Mouse (Mus musculus) intestine, embryonic 14.5 days (tissue): Measurements from ENCODE around the gene Itpk1. TPM values are rescaled to one million over a fixed set of nuclear protein-coding genes. Genes with fewer than 3 reads are reported as not detected.

ENCODE experiments used
- ATAC-seq: fragments of 200-750 bp; cut with Nextera tagmentation; replicated peaks from 2 replicates; pipeline ENCODE4 v1.8.0; 2017; ENCODE audit warnings: low read depth, moderate number of reproducible peaks, moderate TSS enrichment, moderate library complexity; ENCODE audit not compliant: low FRiP score, low TSS enrichment
- DNase-seq: peaks from one replicate; pipeline ENCODE4 v3.0.0-alpha.2; 2018; ENCODE audit warnings: low spot score
- H3K27ac ChIP-seq: fragments of 300-500 bp; sonication (generic); 2 replicates; pipeline ENCODE4 v1.5.1; 2014; ENCODE audit warnings: low read depth, mild to moderate bottlenecking, control low read depth
- H3K27me3 ChIP-seq: fragments of 300-500 bp; sonication (generic); replicated peaks from 2 replicates; pipeline ENCODE4 v1.6.1; 2014; ENCODE audit warnings: low read length, control low read depth; ENCODE audit not compliant: control insufficient read depth, insufficient read depth
- H3K36me3 ChIP-seq: fragments of 300-500 bp; sonication (generic); 2 replicates; pipeline ENCODE4 v1.6.1; 2014; ENCODE audit warnings: low read length, control low read depth; ENCODE audit not compliant: control insufficient read depth, insufficient read depth
- H3K4me1 ChIP-seq: fragments of 300-500 bp; sonication (generic); replicated peaks from 2 replicates; pipeline ENCODE4 v1.6.1; 2014; ENCODE audit warnings: low read length, control low read depth, mixed read lengths; ENCODE audit not compliant: control insufficient read depth, insufficient read depth
- H3K4me2 ChIP-seq: fragments of 300-500 bp; sonication (generic); 2 replicates; pipeline ENCODE4 v1.6.1; 2014; ENCODE audit warnings: low read length
- H3K4me3 ChIP-seq: fragments of 300-500 bp; sonication (generic); 2 replicates; pipeline ENCODE4 v1.5.1; 2014; ENCODE audit warnings: low read depth, low read length, control low read depth, mixed read lengths
- H3K9ac ChIP-seq: fragments of 300-500 bp; sonication (generic); 2 replicates; pipeline ENCODE4 v1.6.1; 2014; ENCODE audit warnings: mild to moderate bottlenecking, low read length
- H3K9me3 ChIP-seq: fragments of 300-500 bp; sonication (generic); 2 replicates; pipeline ENCODE4 v1.6.1; 2016; ENCODE audit warnings: low read length, control low read depth; ENCODE audit not compliant: control insufficient read depth
- WGBS: fragments of 180-500 bp; shearing (Covaris S2); extraction: QIAGEN DNeasy Blood & Tissue Kit; methylation state at CpG from one replicate; pipeline ENCODE4 v1.1.7; 2014; 5-methylcytosine and 5-hydroxymethylcytosine counted together
- microRNA counts: library from miRNA; unstranded; fragments of <30 nt; microRNA quantifications from one replicate; lab custom pipeline; 2016
- microRNA-seq: library from miRNA; unstranded; fragments of <30 nt; microRNA quantifications from one replicate; pipeline ENCODE4, GENCODE M21; 2016
- polyA plus RNA-seq: library from polyadenylated mRNA; unstranded; fragments of >200 nt; fragmentation: Nextera tagmentation; extraction: Ambion mirVana; gene quantifications from 2 replicates; pipeline ENCODE4 v1.2.1, GENCODE M21; 2014

Itpk1 gene
- polyA plus RNA-seq, 1 experiment from 2014 or later, result 31.5 TPM

DNA sequence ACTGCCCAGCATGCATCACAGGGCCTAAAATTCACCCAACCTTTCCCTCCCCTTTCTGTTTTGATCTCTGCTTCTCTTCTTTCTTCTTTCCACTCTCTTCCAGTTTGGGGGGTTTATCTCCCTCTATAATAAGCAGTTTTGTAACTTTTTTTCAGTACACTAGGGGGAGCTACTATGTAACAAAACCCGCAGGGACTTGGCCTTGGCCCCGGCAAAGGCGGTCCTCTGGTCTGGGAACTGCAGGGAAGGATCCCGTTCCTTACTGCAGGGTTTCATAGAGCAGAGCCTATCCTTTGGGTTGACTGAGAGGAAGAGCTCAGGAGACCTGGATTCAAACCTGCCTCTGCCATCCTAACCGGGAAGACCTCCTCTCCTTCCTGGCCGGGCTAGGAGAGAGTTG lies 180.0 kb downstream of the Itpk1 start:
- peaks cover 6% of the 10 kb centered on the region; the same call in 1 of the 2 replicates for H3K4me1 ChIP-seq
- H3K4me3 ChIP-seq, result no peak overlapping the region
- H3K9me3 ChIP-seq, result no peaks in the 10 kb centered on the region
- 24% methylated on average over 6 of the region's 6 CpGs for WGBS
- no peaks in the 10 kb centered on the region for H3K36me3 ChIP-seq
- no peak for ATAC-seq
- no peak overlapping the region for H3K9ac ChIP-seq
- H3K27ac ChIP-seq, result no peak overlapping the region
- H3K27me3 ChIP-seq, result no peaks in the 10 kb centered on the region
- DNase-seq, result peak; percentile 61
- no peak overlapping the region for H3K4me2 ChIP-seq

DNA sequence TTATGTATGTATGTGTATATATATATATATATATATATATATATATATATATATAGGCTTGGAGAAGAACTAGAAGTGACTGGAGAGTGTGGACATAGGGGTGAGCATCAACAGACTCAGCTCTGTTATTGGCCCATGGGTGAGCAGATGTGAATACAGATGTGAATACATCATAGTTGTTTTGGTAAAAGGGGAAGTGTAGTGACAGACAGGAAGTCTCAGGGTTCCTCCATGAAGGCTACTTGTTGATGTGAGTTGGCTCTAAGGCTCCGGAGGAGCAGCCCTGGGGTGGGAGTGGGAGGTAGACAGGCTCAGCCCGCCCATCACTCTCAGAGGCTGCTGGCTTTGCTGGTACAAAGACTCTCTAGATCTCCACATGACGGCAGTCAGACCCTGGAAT lies 180.5 kb downstream of the Itpk1 start:
- Histone ChIP-seq H3K4me3 (no peak overlapping the region), H3K27me3 (no peaks in the 10 kb centered on the region), H3K9me3 (no peaks in the 10 kb centered on the region), H3K27ac (no peak overlapping the region), H3K4me2 (no peak overlapping the region), H3K9ac (no peak overlapping the region), H3K4me1 (peaks cover 6% of the 10 kb centered on the region; the same call in 1 of the 2 replicates), H3K36me3 (no peaks in the 10 kb centered on the region)
- no peak for DNase-seq
- WGBS, result 58% methylated on average over 3 of the region's 3 CpGs
- ATAC-seq, result no peak

DNA sequence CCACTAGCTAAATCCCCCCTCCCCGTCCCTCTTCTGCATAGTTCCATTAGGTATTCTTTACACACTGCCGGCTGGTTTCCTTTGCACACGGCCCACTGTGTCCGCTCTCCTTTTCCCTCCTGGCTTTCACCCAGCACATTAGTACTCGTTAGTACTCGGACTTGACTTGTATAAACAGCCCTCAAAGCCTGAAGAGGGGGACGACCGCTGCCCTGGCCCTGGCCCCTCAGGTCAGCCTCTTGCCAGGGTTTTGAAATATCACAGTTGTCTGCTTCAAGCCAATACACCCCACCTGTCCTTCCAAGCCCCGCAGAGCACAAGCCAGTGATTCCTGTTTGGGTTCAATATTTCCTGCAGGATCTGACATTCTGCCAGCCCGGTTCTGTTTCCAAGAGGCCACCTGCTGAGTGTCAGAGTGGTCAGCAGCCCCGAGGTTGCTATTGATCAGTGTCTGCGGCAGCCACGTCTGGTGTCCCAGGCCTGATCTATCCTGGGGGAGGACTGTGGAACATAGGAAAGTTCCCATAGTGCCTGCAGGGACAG lies 182.9 kb downstream of the Itpk1 start:
- Histone ChIP-seq H3K4me1 (peaks cover 6% of the 10 kb centered on the region; the same call in 1 of the 2 replicates), H3K4me3 (no peak overlapping the region), H3K9me3 (no peaks in the 10 kb centered on the region), H3K36me3 (no peaks in the 10 kb centered on the region), H3K27ac (peak overlapping the region; percentile 12), H3K9ac (no peak overlapping the region), H3K4me2 (no peak overlapping the region), H3K27me3 (no peaks in the 10 kb centered on the region)
- peak; percentile 72 for ATAC-seq
- 18% methylated on average over 13 of the region's 13 CpGs for WGBS
- peak; percentile 64 for DNase-seq

DNA sequence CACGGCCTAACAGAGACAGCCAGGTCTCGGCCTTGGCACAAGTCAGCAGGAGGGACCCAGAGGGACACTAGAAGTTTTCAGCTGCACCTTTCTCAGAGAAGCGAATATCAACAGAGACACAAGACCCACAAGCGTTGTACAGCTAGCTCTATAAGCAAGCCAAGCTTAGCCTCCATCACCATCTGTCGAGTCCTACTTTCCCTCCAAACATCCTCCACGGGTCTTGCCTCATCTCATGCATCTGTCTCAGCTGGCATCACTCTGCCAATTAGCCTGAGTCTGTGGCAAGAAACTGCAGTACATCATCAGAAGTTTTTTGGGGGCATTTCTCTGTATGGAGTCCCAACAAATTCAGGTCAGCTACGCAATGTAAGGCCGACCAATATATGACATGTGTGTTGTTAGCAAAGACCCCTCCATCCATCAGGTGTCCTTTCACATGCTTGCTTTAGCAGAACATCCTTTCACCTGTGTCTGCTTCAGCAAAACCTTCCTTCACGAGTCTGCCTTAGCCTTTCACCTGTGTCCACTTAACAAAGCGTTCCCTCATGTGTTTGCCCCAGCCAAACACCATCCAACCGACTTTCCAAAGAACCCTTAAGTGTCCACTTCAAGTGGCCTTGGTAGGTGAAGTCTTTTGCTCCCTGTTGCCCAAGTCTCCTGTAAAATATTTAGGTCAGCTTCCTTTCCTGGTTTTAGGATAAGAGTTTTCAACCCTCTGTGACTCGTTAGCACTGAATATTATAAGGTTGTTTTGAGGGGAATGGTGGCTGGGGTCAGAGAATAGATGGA lies 184.6 kb downstream of the Itpk1 start:
- H3K36me3 ChIP-seq, result no peaks in the 10 kb centered on the region
- H3K4me3 ChIP-seq, result no peak overlapping the region

More for the DNA sequence above, 184.6 kb downstream of the Itpk1 start:
- peaks cover 6% of the 10 kb centered on the region; the same call in 1 of the 2 replicates for H3K4me1 ChIP-seq
- ATAC-seq (no peak), DNase-seq (no peak)
- no peak overlapping the region for H3K4me2 ChIP-seq
- no peak overlapping the region for H3K9ac ChIP-seq
- WGBS, result 90% methylated on average over 12 of the region's 12 CpGs
- no peaks in the 10 kb centered on the region for H3K9me3 ChIP-seq
- H3K27ac ChIP-seq, result no peak overlapping the region
- H3K27me3 ChIP-seq, result no peaks in the 10 kb centered on the region

MicroRNAs encoded within 50 kb of the gene (microRNA counts, 519-probe panel; counts per million panel counts)
- not detected for microRNA mmu-miR-1936 (lab: Ali Mortazavi, UCI)

Small RNA genes within 50 kb of the gene (microRNA-seq; reads per million reads assigned to microRNA genes)
- not detected for gene Mir1936

Other genes with a start within 250 kb of the Itpk1 start
- 31.5 and 35.2 TPM in 2 replicates for gene Golga5, start 235.8 kb downstream of the Itpk1 start, polyA plus RNA-seq
- 7.0 and 14.3 TPM in 2 replicates for gene Chga, start 150.0 kb downstream of the Itpk1 start, polyA plus RNA-seq
- 21.0 and 27.3 TPM in 2 replicates for gene Moap1, start 38.7 kb upstream of the Itpk1 start, polyA plus RNA-seq
- 12.6 and 14.7 TPM in 2 replicates for gene Tmem251, start 38.8 kb upstream of the Itpk1 start, polyA plus RNA-seq
- not detected in 2 replicates for gene Gm28051, start 52.8 kb upstream of the Itpk1 start, polyA plus RNA-seq
- 26.5 and 30.4 TPM in 2 replicates for gene Gon7, start 52.9 kb upstream of the Itpk1 start, polyA plus RNA-seq
- 45.7 and 50.9 TPM in 2 replicates for gene Ubr7, start 53.0 kb upstream of the Itpk1 start, polyA plus RNA-seq
- 24.2 TPM in 2 replicates for gene Gm20604, start 53.7 kb upstream of the Itpk1 start, polyA plus RNA-seq
- 19.7 and 22.0 TPM in 2 replicates for gene Btbd7, start 173.5 kb upstream of the Itpk1 start, polyA plus RNA-seq
- not detected in 2 replicates for gene Cox8c, start 194.4 kb upstream of the Itpk1 start, polyA plus RNA-seq
- 0.65 and 0.81 TPM in 2 replicates for gene Unc79, start 243.9 kb upstream of the Itpk1 start, polyA plus RNA-seq